Mouse (Mus musculus) brain, adult 10 weeks (tissue): ENCODE measurements around the gene Adamtsl5. TPM values are rescaled to one million over a fixed set of nuclear protein-coding genes. Genes with fewer than 3 reads are reported as not detected.

ENCODE experiments used
- polyA plus RNA-seq: library from polyadenylated mRNA; stranded (reverse); fragments of 350-450 nt; fragmentation: Illumina TruSeq; extraction: RNeasy Lipid Tissue Mini Kit (QIAGEN cat#74804); gene quantifications from one replicate; pipeline ENCODE4 v1.2.3, GENCODE M21; 2015; ENCODE audit warnings: low read depth, low replicate concordance

Gene Adamtsl5
- polyA plus RNA-seq, result 3.8 TPM

DNA sequence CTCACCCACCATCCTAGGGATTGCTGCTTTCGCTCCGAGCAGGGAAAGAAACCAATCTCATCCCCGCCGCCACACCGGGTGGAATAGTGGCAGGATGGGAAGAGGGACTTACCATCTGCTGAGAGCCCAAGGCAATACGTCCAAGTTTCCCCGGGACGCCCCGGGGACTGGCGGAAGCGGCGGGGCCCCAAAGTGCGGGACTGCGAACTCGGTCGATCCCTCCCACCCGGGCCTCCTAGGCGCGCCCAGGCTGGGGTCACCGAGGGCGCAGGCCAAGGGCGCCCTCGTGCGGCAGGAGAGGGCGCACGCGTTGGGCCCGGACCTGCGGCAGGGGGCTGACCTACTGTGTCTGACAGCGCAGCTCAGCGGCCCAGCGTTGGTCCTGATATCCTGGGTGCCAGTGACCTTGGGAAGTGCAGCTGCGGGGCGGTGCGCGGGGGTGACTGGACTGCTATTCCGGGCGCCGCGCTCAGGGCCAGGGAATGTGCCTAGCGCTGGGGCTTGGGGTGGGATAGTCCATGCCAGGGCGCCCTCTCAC is at the start of gene Adamtsl5:
Gene Adamtsl5, minus strand, starts transcription at position 169 of the 538 bp plus-strand sequence.

DNA sequence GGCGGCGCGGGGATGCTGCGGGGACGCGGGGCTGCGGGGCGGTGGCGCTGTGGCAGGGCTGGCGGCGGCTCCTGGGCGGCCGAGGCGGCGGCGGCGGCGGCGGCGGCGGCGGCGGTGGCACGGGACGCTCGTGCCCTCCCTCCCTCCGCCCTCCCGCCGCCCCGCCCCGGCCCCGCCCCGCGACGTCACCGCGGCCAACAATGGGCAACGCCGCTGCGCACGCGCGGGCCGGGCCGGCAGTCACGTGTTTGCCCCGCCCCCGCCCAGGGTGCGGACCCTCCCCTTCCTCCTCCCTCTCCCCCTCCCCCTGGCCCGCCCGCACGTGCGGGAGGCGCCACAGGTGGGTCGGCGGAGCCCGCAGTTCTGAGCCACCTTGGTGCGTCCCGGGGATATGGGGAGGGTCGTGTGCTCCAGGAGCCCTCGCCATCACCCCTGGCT is 39.3 kb upstream of the Adamtsl5 start, which contains the start of gene Mex3d:
Gene Mex3d, minus strand, starts transcription at position 138 of the 438 bp plus-strand sequence.

DNA sequence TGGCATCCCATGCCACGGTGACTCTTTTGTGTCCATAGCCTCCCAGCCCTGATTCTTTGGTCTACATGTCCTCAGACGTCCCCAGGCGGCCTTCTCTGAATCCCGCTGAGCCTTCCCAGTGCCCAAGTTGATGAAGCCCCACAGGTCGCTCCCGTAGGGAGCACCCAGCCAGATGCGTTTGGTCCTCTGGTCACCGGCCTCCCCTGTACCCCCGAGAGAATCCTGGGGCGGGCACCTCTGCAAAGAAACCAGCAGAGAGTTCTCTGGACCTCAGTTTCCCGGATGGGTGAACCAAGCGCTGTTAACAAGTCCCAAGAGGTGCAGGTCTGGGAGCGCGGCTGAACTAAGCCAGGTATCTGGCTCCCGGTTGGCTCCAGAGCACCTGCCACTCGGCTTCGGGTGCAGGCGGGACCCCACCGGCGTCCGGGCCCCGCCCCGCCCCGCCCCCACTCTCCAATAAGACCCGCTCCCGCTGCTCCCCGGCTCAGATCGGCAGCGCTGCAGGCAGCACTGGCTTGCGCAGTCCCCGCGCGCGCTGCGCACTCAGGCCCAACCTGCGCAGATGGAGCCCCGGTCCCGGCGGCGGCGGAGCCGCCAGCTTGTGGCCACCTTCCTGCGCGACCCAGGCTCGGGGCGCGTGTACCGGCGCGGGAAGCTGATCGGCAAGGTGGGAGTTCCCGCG is 7.9 kb upstream of the Adamtsl5 start, which contains the start of gene Plk5:
Gene Plk5, plus strand, starts transcription at position 459 of the 682 bp plus-strand sequence.

DNA sequence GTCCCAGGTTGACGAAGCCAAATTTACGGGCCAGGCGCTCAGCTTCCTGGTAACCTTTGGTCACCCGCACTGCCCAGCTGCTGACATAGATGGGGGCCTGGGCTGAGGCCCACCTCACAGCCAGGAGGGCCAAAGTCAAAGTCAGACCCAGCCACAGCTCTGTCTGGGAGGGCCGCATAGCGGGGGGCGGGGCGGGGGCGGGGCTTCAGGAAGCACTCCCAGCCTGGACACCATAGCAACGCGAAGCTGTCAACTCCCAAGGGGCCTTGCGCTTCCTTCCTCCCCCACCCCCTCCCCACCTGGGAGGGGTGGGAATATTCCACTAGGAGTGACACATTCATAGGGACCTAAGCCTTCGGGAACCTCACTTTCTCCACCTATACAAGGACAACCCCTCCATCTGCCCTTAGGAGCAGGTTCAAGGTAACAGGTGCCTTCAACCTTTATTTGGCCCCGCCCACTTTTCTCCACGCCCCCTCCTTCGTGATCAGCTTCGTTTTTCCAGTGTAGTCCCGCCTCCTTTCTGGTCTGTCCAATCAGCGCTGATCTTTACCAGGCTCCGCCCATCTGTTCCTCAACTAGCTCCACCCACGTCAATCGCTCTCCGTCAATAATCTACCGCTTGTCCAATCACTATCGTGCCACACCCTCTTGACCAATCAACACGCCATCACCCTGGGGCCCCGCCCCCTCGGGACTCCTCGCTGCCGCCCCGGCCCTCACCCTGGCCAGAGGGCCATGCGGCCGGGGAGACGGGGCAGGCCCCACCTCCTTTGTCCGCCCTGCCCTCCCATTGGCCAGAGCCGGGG is 18.7 kb downstream of the Adamtsl5 start, which contains the start of the genes Pcsk4 and Reep6:
Gene Pcsk4, minus strand, starts transcription at position 226 of the 809 bp plus-strand sequence.
Gene Reep6, plus strand, starts transcription at position 681 of the 809 bp plus-strand sequence.

DNA sequence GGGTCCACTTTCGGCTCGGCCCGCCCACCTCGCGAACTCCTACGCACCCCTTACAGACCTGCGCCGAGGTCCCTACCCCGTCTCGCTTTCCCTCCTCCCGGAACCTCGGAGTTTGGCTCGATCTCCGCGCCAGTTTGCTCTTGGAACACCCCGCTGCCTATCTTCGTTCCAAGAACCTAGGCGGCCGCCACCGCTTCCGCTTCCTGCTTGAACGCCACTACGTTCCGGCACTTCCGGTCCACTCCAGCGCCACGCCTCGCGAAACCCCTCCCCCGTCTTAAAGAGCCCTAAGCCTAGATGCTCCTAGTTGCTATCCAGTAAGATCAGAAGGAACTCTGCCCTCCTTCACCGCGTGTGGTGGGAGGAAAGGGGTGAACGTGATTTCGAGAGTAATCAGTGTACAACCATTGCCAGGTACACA is 27.9 kb downstream of the Adamtsl5 start, which contains the start of gene 2310011J03Rik:
Gene 2310011J03Rik, minus strand, starts transcription at position 198 of the 421 bp plus-strand sequence.

DNA sequence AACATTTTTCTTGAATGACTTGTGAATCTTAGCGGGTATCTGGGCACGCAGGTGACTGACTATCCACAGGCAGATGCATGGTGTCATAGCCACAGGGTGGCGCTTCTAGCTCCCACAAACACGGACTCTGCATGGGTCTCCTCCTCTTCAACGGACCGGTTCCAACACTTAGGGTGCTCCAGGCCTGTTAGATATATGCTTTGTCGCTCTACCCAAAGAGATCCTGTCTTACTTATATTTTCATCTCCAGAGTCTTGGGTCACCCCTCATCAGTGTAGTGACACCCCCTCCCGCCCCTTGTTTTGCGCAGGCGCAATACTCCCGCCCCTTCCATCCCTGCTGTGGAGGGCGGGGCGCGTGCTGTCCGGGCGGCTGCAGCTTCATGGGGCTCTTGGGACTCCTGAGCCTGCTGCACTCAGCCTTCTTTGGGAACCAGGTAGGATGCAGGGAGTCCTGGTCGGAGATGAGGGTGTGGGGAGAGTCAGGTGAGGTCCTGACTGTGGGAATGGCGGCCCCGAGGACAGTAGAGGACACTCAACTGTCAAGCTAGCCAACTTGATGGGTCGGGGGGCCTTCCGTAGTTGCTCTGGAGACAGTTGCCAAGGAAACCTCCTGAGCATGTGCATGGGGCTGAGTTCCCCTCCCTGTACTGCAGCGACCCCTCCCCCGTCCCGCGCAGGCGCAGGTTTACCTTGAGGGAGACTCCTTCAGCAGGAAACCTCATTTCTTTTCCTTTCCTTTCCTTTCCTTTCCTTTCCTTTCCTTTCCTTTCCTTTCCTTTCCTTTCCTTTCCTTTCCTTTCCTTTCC is 52.4 kb downstream of the Adamtsl5 start, which contains the start of gene Apc2:
Gene Apc2, plus strand, starts transcription at position 360 of the 808 bp plus-strand sequence.

DNA sequence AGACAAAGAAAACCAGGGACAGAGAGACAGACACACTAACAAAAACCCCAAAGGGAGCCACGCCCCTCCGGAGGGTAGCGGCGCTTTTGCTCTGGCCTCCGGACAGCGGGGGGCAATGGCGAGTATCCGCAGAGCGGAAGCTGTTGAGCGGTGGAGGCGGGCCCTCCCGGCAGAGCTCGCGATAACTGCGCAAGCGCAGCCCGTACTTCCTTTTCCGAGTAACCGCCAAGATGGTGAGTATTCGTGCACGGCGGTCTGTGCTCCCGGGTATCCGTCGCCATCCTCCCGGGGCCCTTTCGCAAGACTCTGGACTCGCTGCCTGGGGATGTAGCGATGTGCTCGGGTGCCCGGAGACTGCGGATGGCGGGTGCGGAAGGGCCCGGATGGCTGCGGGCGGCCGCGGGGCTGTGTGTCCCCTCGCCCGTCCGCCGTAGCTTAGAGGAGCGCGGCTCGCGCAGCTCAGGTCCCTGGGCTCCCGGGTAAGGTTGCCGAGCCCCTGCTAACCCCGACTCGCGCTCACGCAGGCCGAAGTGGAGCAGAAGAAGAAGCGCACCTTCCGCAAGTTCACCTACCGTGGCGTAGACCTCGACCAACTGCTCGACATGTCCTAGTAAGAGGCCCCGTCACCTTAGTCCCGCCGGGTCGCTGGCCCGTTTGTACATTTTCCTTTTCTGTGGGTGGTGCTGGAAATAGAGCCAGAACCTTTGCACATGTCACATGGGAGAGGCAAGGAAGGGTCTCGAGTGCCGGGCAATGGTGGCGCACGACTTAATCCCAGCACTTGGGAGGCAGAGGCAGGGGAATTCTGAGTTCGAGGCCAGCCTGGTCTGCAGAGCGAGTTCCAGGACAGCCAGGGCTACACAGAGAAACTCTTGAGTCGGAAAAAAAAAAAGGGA is 55.7 kb downstream of the Adamtsl5 start, which contains the start of gene Rps15:
Gene Rps15, plus strand, starts transcription at position 203 of the 896 bp plus-strand sequence.

Other genes starting within 250 kb of the Adamtsl5 start
- gene Sbno2, start 242.8 kb downstream of the Adamtsl5 start, polyA plus RNA-seq, result 11.7 TPM
- 71.6 TPM for gene Stk11, start 232.6 kb downstream of the Adamtsl5 start, polyA plus RNA-seq
- gene Atp5d, start 209.8 kb downstream of the Adamtsl5 start, polyA plus RNA-seq, result 443 TPM
- 231 TPM for gene Cbarp, start 207.6 kb downstream of the Adamtsl5 start, polyA plus RNA-seq
- gene Midn, start 200.1 kb downstream of the Adamtsl5 start, polyA plus RNA-seq, result 29.1 TPM
- 124 TPM for gene Cirbp, start 182.4 kb downstream of the Adamtsl5 start, polyA plus RNA-seq
- 10.3 TPM for gene 1600002K03Rik, start 175.5 kb downstream of the Adamtsl5 start, polyA plus RNA-seq
- 4.6 TPM for gene Efna2, start 168.9 kb downstream of the Adamtsl5 start, polyA plus RNA-seq
- gene Mum1, start 122.0 kb downstream of the Adamtsl5 start, polyA plus RNA-seq, result 25.9 TPM
- 264 TPM for gene Ndufs7, start 99.3 kb downstream of the Adamtsl5 start, polyA plus RNA-seq
- gene Gamt, start 87.4 kb downstream of the Adamtsl5 start, polyA plus RNA-seq, result 26.5 TPM
- 59.3 TPM for gene Dazap1, start 86.9 kb downstream of the Adamtsl5 start, polyA plus RNA-seq
- gene Rps15, start 56.0 kb downstream of the Adamtsl5 start, polyA plus RNA-seq, result 2,153 TPM
- gene Apc2, start 52.4 kb downstream of the Adamtsl5 start, polyA plus RNA-seq, result 48.2 TPM
- 50.9 TPM for gene 2310011J03Rik, start 27.9 kb downstream of the Adamtsl5 start, polyA plus RNA-seq
- gene Pcsk4, start 18.9 kb downstream of the Adamtsl5 start, polyA plus RNA-seq, result 5.7 TPM
- 6.6 TPM for gene Reep6, start 18.5 kb downstream of the Adamtsl5 start, polyA plus RNA-seq
- gene Plk5, start 8.0 kb upstream of the Adamtsl5 start, polyA plus RNA-seq, result 18.6 TPM
- 8.2 TPM for gene Mex3d, start 39.2 kb upstream of the Adamtsl5 start, polyA plus RNA-seq
- gene Mbd3, start 51.1 kb upstream of the Adamtsl5 start, polyA plus RNA-seq, result 143 TPM
- 727 TPM for gene Uqcr11, start 58.4 kb upstream of the Adamtsl5 start, polyA plus RNA-seq
- 15.2 TPM for gene Tcf3, start 85.2 kb upstream of the Adamtsl5 start, polyA plus RNA-seq
- gene Onecut3, start 146.4 kb upstream of the Adamtsl5 start, polyA plus RNA-seq, result 0.09 TPM
- gene Atp8b3, start 190.7 kb upstream of the Adamtsl5 start, polyA plus RNA-seq, result 0.25 TPM
- 25.2 TPM for gene Rexo1, start 213.1 kb upstream of the Adamtsl5 start, polyA plus RNA-seq
- gene Klf16, start 228.9 kb upstream of the Adamtsl5 start, polyA plus RNA-seq, result 35.5 TPM
- 172 TPM for gene Abhd17a, start 241.9 kb upstream of the Adamtsl5 start, polyA plus RNA-seq